Mouse (Mus musculus) urinary bladder, postnatal 0 days (tissue): ENCODE results near the gene Pkp1. TPM values are rescaled to one million over a fixed set of nuclear protein-coding genes. Genes with fewer than 3 reads are reported as not detected.

ENCODE experiments used
- polyA plus RNA-seq: library from polyadenylated mRNA; unstranded; fragments of >200 nt; fragmentation: Nextera tagmentation; extraction: Ambion mirVana; gene quantifications from 2 replicates; pipeline ENCODE4 v1.2.1, GENCODE M21; 2015

Pkp1 gene
- polyA plus RNA-seq: 1.3 and 1.5 TPM in 2 replicates

DNA sequence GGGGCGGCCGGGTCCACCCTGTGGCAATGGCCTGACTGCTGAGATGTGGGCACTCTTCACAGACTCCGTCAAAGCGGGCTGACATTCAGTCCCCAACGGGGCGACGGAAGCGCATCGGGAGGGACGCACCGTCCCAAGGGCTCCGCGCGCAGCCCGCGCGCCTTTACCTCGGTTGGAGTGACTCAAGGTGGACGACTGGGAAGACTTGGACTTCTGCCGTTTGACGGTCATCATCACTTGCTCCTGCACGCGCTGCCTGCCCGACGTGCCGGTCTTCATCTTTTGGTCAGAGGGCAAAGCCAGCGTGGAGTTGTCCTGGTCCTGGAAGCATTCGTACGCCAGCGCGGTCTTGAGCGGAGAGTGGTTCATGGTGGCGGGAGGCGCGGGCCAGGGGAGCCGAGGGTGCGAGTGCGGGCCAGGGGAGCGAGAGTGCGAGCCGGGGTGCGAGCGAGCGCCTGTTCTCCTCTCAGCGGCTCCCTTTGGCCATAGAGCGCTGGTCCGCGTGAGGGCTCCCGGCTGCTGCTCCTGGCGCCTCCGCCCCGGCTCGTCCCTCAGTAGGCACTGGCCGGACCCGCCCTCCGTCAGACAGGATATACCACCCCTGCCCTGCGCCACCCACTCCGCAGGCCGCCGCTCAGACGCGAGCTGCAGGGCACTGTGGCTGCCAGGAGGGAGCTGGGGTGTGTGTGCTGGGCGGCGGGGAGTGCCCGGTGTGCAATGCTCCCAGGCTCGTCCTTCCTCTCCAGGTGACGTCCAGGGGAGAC is at the start of gene Pkp1:
TSS of gene Pkp1 (minus strand) at position 564 of the 764 bp plus-strand sequence.

DNA sequence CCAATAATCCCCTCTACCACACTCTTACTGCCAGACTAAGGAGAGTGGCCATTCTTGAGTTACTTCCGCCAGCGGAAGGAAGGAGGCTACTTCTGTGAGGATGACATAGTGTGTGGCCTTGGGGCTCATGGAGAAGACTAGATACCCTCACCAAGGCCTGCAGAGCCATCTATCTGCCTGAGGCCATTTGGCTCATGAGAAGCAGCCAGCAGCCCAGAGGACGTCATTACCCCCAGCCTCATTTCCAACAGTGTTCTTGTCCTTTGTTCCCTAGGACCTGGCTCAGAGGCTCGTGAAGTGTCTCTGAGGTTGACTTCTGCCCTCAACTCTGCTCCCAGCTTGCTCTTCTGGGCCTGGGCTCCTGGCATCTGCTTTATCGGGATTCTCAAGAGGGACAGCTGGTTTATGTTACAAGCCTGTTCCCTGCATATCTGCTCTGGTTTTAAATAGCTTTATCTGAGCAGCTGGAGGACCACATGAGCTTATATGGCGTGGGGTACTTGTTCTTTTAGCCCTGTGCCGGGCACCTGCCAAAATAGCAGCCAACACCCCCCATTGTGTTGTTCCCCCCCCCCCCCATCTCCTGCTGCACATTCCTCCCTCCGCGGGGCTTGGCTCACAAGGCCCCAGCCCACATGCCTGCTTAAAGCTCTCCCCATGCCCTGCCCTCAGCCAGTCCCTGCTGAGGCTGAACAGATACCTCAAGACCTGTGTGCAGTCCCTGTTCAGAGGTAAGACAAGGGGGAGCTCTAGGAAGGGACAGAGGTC is 83.1 kb downstream of the Pkp1 start, which contains the start of gene Tnnt2:
TSS of gene Tnnt2 (plus strand) at position 639 of the 768 bp plus-strand sequence.

Other genes with a start within 250 kb of the Pkp1 start
- gene Csrp1, start 199.1 kb downstream of the Pkp1 start, polyA plus RNA-seq: 3,587 and 3,842 TPM in 2 replicates
- gene Phlda3, start 153.1 kb downstream of the Pkp1 start, polyA plus RNA-seq: 142 and 144 TPM in 2 replicates
- 1.1 and 2.5 TPM in 2 replicates for gene Tnni1, start 139.8 kb downstream of the Pkp1 start, polyA plus RNA-seq
- 28.7 and 32.8 TPM in 2 replicates for gene Lad1, start 100.6 kb downstream of the Pkp1 start, polyA plus RNA-seq
- gene Tnnt2, start 82.9 kb downstream of the Pkp1 start, polyA plus RNA-seq: 2,839 and 2,890 TPM in 2 replicates
- not detected in 2 replicates for gene Igfn1, start 87.1 kb upstream of the Pkp1 start, polyA plus RNA-seq
- gene Tmem9, start 88.9 kb upstream of the Pkp1 start, polyA plus RNA-seq: 64.1 and 64.3 TPM in 2 replicates
- not detected in 2 replicates for gene Ascl5, start 131.6 kb upstream of the Pkp1 start, polyA plus RNA-seq
- gene Cacna1s, start 133.5 kb upstream of the Pkp1 start, polyA plus RNA-seq: not detected in 2 replicates
- 0.53 and 0.59 TPM in 2 replicates for gene Kif21b, start 212.2 kb upstream of the Pkp1 start, polyA plus RNA-seq